Mouse (Mus musculus): ENCODE measurements around the gene Zc3hc1.

DNA sequence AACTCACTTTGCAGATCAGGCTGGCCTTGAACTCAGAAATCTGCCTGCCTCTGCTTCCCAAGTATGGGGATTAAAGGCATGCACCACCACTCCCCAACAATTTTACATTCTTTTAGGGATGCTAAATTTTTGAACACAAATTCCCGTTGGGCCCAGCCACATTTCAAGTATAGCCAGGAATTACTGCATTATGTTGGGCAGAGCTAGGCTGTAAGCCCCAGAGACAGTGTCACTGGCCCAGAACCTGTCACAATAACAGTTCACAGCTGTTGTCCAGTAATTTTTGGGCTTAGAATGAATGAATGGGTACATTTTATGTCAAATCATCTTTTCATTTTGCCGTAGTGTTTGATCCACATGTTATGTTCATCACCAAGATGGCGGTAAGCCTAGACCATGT is 45.6 kb upstream of the Zc3hc1 start:
- TF ChIP-seq CTCF (IDR thresholded peaks at IDR 0.05; ENCODE audit: low read depth) (no peak), EP300 (IDR thresholded peaks at IDR 0.05; ENCODE audit: low read depth) (no peak)

Data from heart, postnatal 0 days (tissue).